Mouse (Mus musculus) neural tube, embryonic 12.5 days (tissue): ENCODE data around the gene Gas8. TPM values are rescaled to one million over a fixed set of nuclear protein-coding genes. Genes with fewer than 3 reads are reported as not detected.
"Not testable (repeated sequence)": the region's sequence is repeated elsewhere in the genome, so short reads cannot be mapped to it uniquely, and the experiment has no call there.

Experiments used
- ATAC-seq: fragments of 200-750 bp; cut with Nextera tagmentation; 2 replicates; pipeline ENCODE4 v1.8.0; 2017; ENCODE audit warnings: low read depth, mild to moderate bottlenecking, moderate TSS enrichment, moderate library complexity; ENCODE audit not compliant: low FRiP score
- H3K27ac ChIP-seq: fragments of 300-500 bp; sonication (generic); 2 replicates; pipeline ENCODE4 v1.5.1; 2016
- H3K27me3 ChIP-seq: fragments of 300-500 bp; sonication (generic); replicated peaks from 2 replicates; pipeline ENCODE4 v1.6.1; 2016; ENCODE audit warnings: mild to moderate bottlenecking
- H3K36me3 ChIP-seq: fragments of 300-500 bp; sonication (generic); 2 replicates; pipeline ENCODE4 v1.6.1; 2016; ENCODE audit warnings: mild to moderate bottlenecking
- H3K4me1 ChIP-seq: fragments of 300-500 bp; sonication (generic); 2 replicates; pipeline ENCODE4 v1.6.1; 2016
- H3K4me2 ChIP-seq: fragments of 300-500 bp; sonication (generic); replicated peaks from 2 replicates; pipeline ENCODE4 v1.6.1; 2016; ENCODE audit warnings: mild to moderate bottlenecking
- H3K4me3 ChIP-seq: fragments of 300-500 bp; sonication (generic); 2 replicates; pipeline ENCODE4 v1.5.1; 2016
- H3K9ac ChIP-seq: fragments of 300-500 bp; sonication (generic); 2 replicates; pipeline ENCODE4 v1.6.1; 2016; ENCODE audit warnings: mild to moderate bottlenecking
- H3K9me3 ChIP-seq: fragments of 300-500 bp; sonication (generic); 2 replicates; pipeline ENCODE4 v1.6.1; 2016; ENCODE audit warnings: mild to moderate bottlenecking
- WGBS: fragments of 180-500 bp; shearing (Covaris S2); methylation state at CpG from one replicate; pipeline ENCODE4 v1.1.7; 2016; 5-methylcytosine and 5-hydroxymethylcytosine counted together
- polyA plus RNA-seq: library from polyadenylated mRNA; unstranded; fragments of >200 nt; fragmentation: Nextera tagmentation; extraction: Ambion mirVana; gene quantifications from 2 replicates; pipeline ENCODE4 v1.2.1, GENCODE M21; 2016

Gas8 gene
- polyA plus RNA-seq, 1 experiment from 2014 or later, result 42.1 TPM

- no peak overlapping the region for H3K27ac ChIP-seq
- H3K4me3 ChIP-seq, result 0 out of 2 replicates have a peak overlapping the region, but pooled peaks have one; percentile 5
- no peak overlapping the region for H3K9ac ChIP-seq
- H3K4me1 ChIP-seq, result peaks cover 31% of the 10 kb centered on the region
- H3K27me3 ChIP-seq, result 0 out of 2 replicates have a peak, but pooled peaks cover under 1% of the 10 kb centered on the region
- 48% methylated on average over 10 of the region's 10 CpGs for WGBS
- peak overlapping the region; percentile 94 for H3K4me2 ChIP-seq
- no peak for ATAC-seq
- H3K36me3 ChIP-seq, result peaks cover 25% of the 10 kb centered on the region
- no peaks in the 10 kb centered on the region for H3K9me3 ChIP-seq
Observed at GRCm38 (mm10) chr8:123518172-123518571, 462 bp upstream of the Gas8 start.

- ATAC-seq, H3K27me3 ChIP-seq, H3K27ac ChIP-seq, H3K9me3 ChIP-seq, H3K4me2 ChIP-seq, H3K9ac ChIP-seq, H3K4me3 ChIP-seq: not testable (repeated sequence)
- Histone ChIP-seq H3K36me3 (peaks cover 44% of the 10 kb centered on the region), H3K4me1 (peaks cover 19% of the 10 kb centered on the region)
- 97% methylated on average over 1 of the region's 1 CpGs for WGBS
Observed at GRCm38 (mm10) chr8:123520048-123520447, 1.4 kb downstream of the Gas8 start.

- WGBS, result 92% methylated on average over 25 of the region's 25 CpGs
- no peak overlapping the region for H3K4me2 ChIP-seq
- no peaks in the 10 kb centered on the region for H3K27me3 ChIP-seq
- no peak overlapping the region for H3K9ac ChIP-seq
- H3K4me3 ChIP-seq, result no peak overlapping the region
- ATAC-seq, result no peak
- no peaks in the 10 kb centered on the region for H3K9me3 ChIP-seq
- no peaks in the 10 kb centered on the region for H3K4me1 ChIP-seq
- peaks cover 98% of the 10 kb centered on the region for H3K36me3 ChIP-seq
- no peak overlapping the region for H3K27ac ChIP-seq
Observed at GRCm38 (mm10) chr8:123527720-123528489, 9.3 kb downstream of the Gas8 start.

GRCm38 (mm10) chr8:123536242-123536989, 17.8 kb downstream of the Gas8 start:
- no peaks in the 10 kb centered on the region for H3K4me1 ChIP-seq
- H3K27ac ChIP-seq, result no peak overlapping the region
- peaks cover 55% of the 10 kb centered on the region for H3K36me3 ChIP-seq
- no peak overlapping the region for H3K9ac ChIP-seq
- no peak overlapping the region for H3K4me3 ChIP-seq
- no peaks in the 10 kb centered on the region for H3K9me3 ChIP-seq
- no peak for ATAC-seq
- H3K4me2 ChIP-seq, result no peak overlapping the region
- 87% methylated on average over 9 of the region's 9 CpGs for WGBS
- peaks cover 12% of the 10 kb centered on the region for H3K27me3 ChIP-seq

- no peak overlapping the region for H3K4me3 ChIP-seq
- peaks cover 12% of the 10 kb centered on the region for H3K27me3 ChIP-seq
- H3K27ac ChIP-seq, result no peak overlapping the region
- H3K9me3 ChIP-seq, result no peaks in the 10 kb centered on the region
- peaks cover 50% of the 10 kb centered on the region for H3K36me3 ChIP-seq
- no peak overlapping the region for H3K4me2 ChIP-seq
- 28% methylated on average over 10 of the region's 10 CpGs for WGBS
- no peak overlapping the region for H3K9ac ChIP-seq
- no peak for ATAC-seq
- no peaks in the 10 kb centered on the region for H3K4me1 ChIP-seq
Observed at GRCm38 (mm10) chr8:123536990-123537380, 18.4 kb downstream of the Gas8 start.

GRCm38 (mm10) chr8:123537641-123538040, 19.0 kb downstream of the Gas8 start:
- not testable (repeated sequence) for H3K9me3 ChIP-seq, H3K4me2 ChIP-seq, ATAC-seq, H3K9ac ChIP-seq, H3K4me3 ChIP-seq, H3K27ac ChIP-seq, H3K4me1 ChIP-seq
- Histone ChIP-seq H3K36me3 (peaks cover 43% of the 10 kb centered on the region), H3K27me3 (peaks cover 12% of the 10 kb centered on the region)
- WGBS, result 84% methylated on average over 7 of the region's 14 CpGs

- not testable (repeated sequence) for ATAC-seq, H3K4me1 ChIP-seq, H3K9ac ChIP-seq, H3K27me3 ChIP-seq, H3K4me3 ChIP-seq, H3K27ac ChIP-seq, H3K4me2 ChIP-seq, H3K9me3 ChIP-seq, H3K36me3 ChIP-seq
- no CpG with 5 or more reads among the region's 45 CpGs for WGBS
Observed at GRCm38 (mm10) chr8:123564221-123564620, 45.6 kb downstream of the Gas8 start.

GRCm38 (mm10) chr8:123575386-123575785, 56.8 kb downstream of the Gas8 start:
- 95% methylated on average over 2 of the region's 10 CpGs for WGBS

More at GRCm38 (mm10) chr8:123575386-123575785, 56.8 kb downstream of the Gas8 start:
- not testable (repeated sequence) for H3K4me1 ChIP-seq, H3K4me2 ChIP-seq, H3K27ac ChIP-seq, ATAC-seq, H3K9me3 ChIP-seq, H3K36me3 ChIP-seq, H3K4me3 ChIP-seq, H3K27me3 ChIP-seq, H3K9ac ChIP-seq

Other genes with a start within 250 kb of the Gas8 start
- gene Fanca, start 200.3 kb upstream of the Gas8 start, polyA plus RNA-seq, result 22.5 and 24.6 TPM in 2 replicates
- gene Spire2, start 186.1 kb upstream of the Gas8 start, polyA plus RNA-seq, result 35.6 and 38.3 TPM in 2 replicates
- 225 and 278 TPM in 2 replicates for gene Tcf25, start 145.1 kb upstream of the Gas8 start, polyA plus RNA-seq
- gene Mc1r, start 111.7 kb upstream of the Gas8 start, polyA plus RNA-seq, result 0.10 and 0.18 TPM in 2 replicates
- gene Tubb3, start 107.4 kb upstream of the Gas8 start, polyA plus RNA-seq, result 1,217 and 1,244 TPM in 2 replicates
- 43.2 and 45.1 TPM in 2 replicates for gene Def8, start 95.3 kb upstream of the Gas8 start, polyA plus RNA-seq
- gene Afg3l1, start 40.9 kb upstream of the Gas8 start, polyA plus RNA-seq, result 59.8 and 63.3 TPM in 2 replicates
- 55.5 and 56.0 TPM in 2 replicates for gene Dbndd1, start 3.4 kb upstream of the Gas8 start, polyA plus RNA-seq
- gene Rhou, start 135.1 kb downstream of the Gas8 start, polyA plus RNA-seq, result 12.9 and 14.2 TPM in 2 replicates